Mouse (Mus musculus): ENCODE data around the gene Gm49630. TPM values are rescaled to one million over a fixed set of nuclear protein-coding genes. Genes with fewer than 3 reads are reported as not detected.
A peak's percentile ranks its signal among the peaks of the same experiment; 100 is the strongest.
"Not testable (repeated sequence)": the region's sequence is repeated elsewhere in the genome, so short reads cannot be mapped to it uniquely, and the experiment has no call there.

The Gm49630 gene
- total RNA-seq (2014; rRNA removed) (0.23 TPM in 1 of 2 replicates, not detected in the other), polyA plus RNA-seq (2015; fragmentation: Nextera tagmentation; extraction: Ambion mirVana) (not detected in 2 replicates)

GRCm38 (mm10) chr17:7371879-7372278, at the start of gene Gm49630:
Gm49630 (minus strand) TSS chr17:7371979.
- not testable (repeated sequence) for H3K9ac ChIP-seq; DNase-seq; H3K27ac ChIP-seq (ENCODE audit: low read depth, low read length); H3K4me3 ChIP-seq (ENCODE audit: low read depth, low read length); H3K27me3 ChIP-seq (ENCODE audit: insufficient read depth, low read length); H3K36me3 ChIP-seq (ENCODE audit: insufficient read depth); H3K9me3 ChIP-seq (ENCODE audit: low read length); H3K4me2 ChIP-seq (ENCODE audit: low read depth); H3K4me1 ChIP-seq (ENCODE audit: insufficient read depth); ATAC-seq
- WGBS, result 78% methylated on average over 3 of the region's 5 CpGs

- peak; percentile 22 for DNase-seq
- 10% methylated on average over 2 of the region's 3 CpGs for WGBS
- H3K36me3 ChIP-seq (ENCODE audit: insufficient read depth), result not testable (repeated sequence)
Measured at GRCm38 (mm10) chr17:7420191-7420973, 48.6 kb upstream of the Gm49630 start.

GRCm38 (mm10) chr17:7414601-7415310, 43.0 kb upstream of the Gm49630 start:
- H3K27ac ChIP-seq (ENCODE audit: low read depth, low read length); H3K4me1 ChIP-seq (ENCODE audit: insufficient read depth); DNase-seq; H3K36me3 ChIP-seq (ENCODE audit: insufficient read depth); H3K4me3 ChIP-seq (ENCODE audit: low read depth, low read length); H3K9me3 ChIP-seq (ENCODE audit: low read length); H3K4me2 ChIP-seq (ENCODE audit: low read depth); H3K9ac ChIP-seq; H3K27me3 ChIP-seq (ENCODE audit: insufficient read depth, low read length); ATAC-seq: not testable (repeated sequence)
- WGBS, result 89% methylated on average over 7 of the region's 9 CpGs

More at GRCm38 (mm10) chr17:7420191-7420973, 48.6 kb upstream of the Gm49630 start:
- H3K9ac ChIP-seq; H3K27me3 ChIP-seq (ENCODE audit: insufficient read depth, low read length); H3K27ac ChIP-seq (ENCODE audit: low read depth, low read length); H3K9me3 ChIP-seq (ENCODE audit: low read length); H3K4me2 ChIP-seq (ENCODE audit: low read depth); H3K4me1 ChIP-seq (ENCODE audit: insufficient read depth); H3K4me3 ChIP-seq (ENCODE audit: low read depth, low read length): not testable (repeated sequence)
- peak; percentile 66 for TF ChIP-seq CTCF (IDR thresholded peaks at IDR 0.05; ENCODE audit: low read depth)
- peak; percentile 96 for ATAC-seq

- not testable (repeated sequence) for H3K27me3 ChIP-seq (ENCODE audit: insufficient read depth, low read length); H3K27ac ChIP-seq (ENCODE audit: low read depth, low read length); H3K9ac ChIP-seq; H3K36me3 ChIP-seq (ENCODE audit: insufficient read depth); H3K4me2 ChIP-seq (ENCODE audit: low read depth); H3K9me3 ChIP-seq (ENCODE audit: low read length); H3K4me3 ChIP-seq (ENCODE audit: low read depth, low read length); H3K4me1 ChIP-seq (ENCODE audit: insufficient read depth); ATAC-seq; DNase-seq
- WGBS, result 86% methylated on average over 8 of the region's 8 CpGs
Measured at GRCm38 (mm10) chr17:7413336-7413735, 41.6 kb upstream of the Gm49630 start.

- H3K27ac ChIP-seq (ENCODE audit: low read depth, low read length); H3K4me1 ChIP-seq (ENCODE audit: insufficient read depth); H3K27me3 ChIP-seq (ENCODE audit: insufficient read depth, low read length); ATAC-seq; DNase-seq; H3K9me3 ChIP-seq (ENCODE audit: low read length); H3K36me3 ChIP-seq (ENCODE audit: insufficient read depth); H3K4me2 ChIP-seq (ENCODE audit: low read depth); H3K9ac ChIP-seq; H3K4me3 ChIP-seq (ENCODE audit: low read depth, low read length): not testable (repeated sequence)
- 77% methylated on average over 6 of the region's 6 CpGs for WGBS
Measured at GRCm38 (mm10) chr17:7399770-7400169, 28.0 kb upstream of the Gm49630 start.

- H3K36me3 ChIP-seq (ENCODE audit: insufficient read depth); H3K9ac ChIP-seq; H3K27me3 ChIP-seq (ENCODE audit: insufficient read depth, low read length); H3K9me3 ChIP-seq (ENCODE audit: low read length); DNase-seq; ATAC-seq; H3K4me3 ChIP-seq (ENCODE audit: low read depth, low read length); H3K4me1 ChIP-seq (ENCODE audit: insufficient read depth); H3K27ac ChIP-seq (ENCODE audit: low read depth, low read length); H3K4me2 ChIP-seq (ENCODE audit: low read depth): not testable (repeated sequence)
- WGBS, result 92% methylated on average over 6 of the region's 6 CpGs
Measured at GRCm38 (mm10) chr17:7398198-7398847, 26.5 kb upstream of the Gm49630 start.

- WGBS, result 89% methylated on average over 12 of the region's 13 CpGs
- ATAC-seq; H3K4me3 ChIP-seq (ENCODE audit: low read depth, low read length): not testable (repeated sequence)
Measured at GRCm38 (mm10) chr17:7397079-7397478, 25.3 kb upstream of the Gm49630 start.

GRCm38 (mm10) chr17:7396288-7396687, 24.5 kb upstream of the Gm49630 start:
- not testable (repeated sequence) for H3K4me3 ChIP-seq (ENCODE audit: low read depth, low read length); H3K9ac ChIP-seq; H3K27me3 ChIP-seq (ENCODE audit: insufficient read depth, low read length); ATAC-seq; H3K4me1 ChIP-seq (ENCODE audit: insufficient read depth); H3K4me2 ChIP-seq (ENCODE audit: low read depth); H3K9me3 ChIP-seq (ENCODE audit: low read length); H3K36me3 ChIP-seq (ENCODE audit: insufficient read depth); DNase-seq; H3K27ac ChIP-seq (ENCODE audit: low read depth, low read length)
- no CpG with 5 or more reads among the region's 2 CpGs for WGBS

More at GRCm38 (mm10) chr17:7397079-7397478, 25.3 kb upstream of the Gm49630 start:
- not testable (repeated sequence) for H3K4me1 ChIP-seq (ENCODE audit: insufficient read depth); H3K27ac ChIP-seq (ENCODE audit: low read depth, low read length); H3K9ac ChIP-seq; DNase-seq; H3K4me2 ChIP-seq (ENCODE audit: low read depth); H3K9me3 ChIP-seq (ENCODE audit: low read length); H3K36me3 ChIP-seq (ENCODE audit: insufficient read depth); H3K27me3 ChIP-seq (ENCODE audit: insufficient read depth, low read length)

GRCm38 (mm10) chr17:7395671-7396070, 23.9 kb upstream of the Gm49630 start:
- H3K9ac ChIP-seq; H3K4me2 ChIP-seq (ENCODE audit: low read depth); H3K36me3 ChIP-seq (ENCODE audit: insufficient read depth); H3K9me3 ChIP-seq (ENCODE audit: low read length); H3K4me3 ChIP-seq (ENCODE audit: low read depth, low read length); DNase-seq; ATAC-seq; H3K27ac ChIP-seq (ENCODE audit: low read depth, low read length); H3K4me1 ChIP-seq (ENCODE audit: insufficient read depth); H3K27me3 ChIP-seq (ENCODE audit: insufficient read depth, low read length): not testable (repeated sequence)
- 92% methylated on average over 6 of the region's 8 CpGs for WGBS

- not testable (repeated sequence) for H3K27ac ChIP-seq (ENCODE audit: low read depth, low read length); DNase-seq; ATAC-seq; H3K9ac ChIP-seq; H3K4me2 ChIP-seq (ENCODE audit: low read depth); H3K4me1 ChIP-seq (ENCODE audit: insufficient read depth); H3K9me3 ChIP-seq (ENCODE audit: low read length); H3K36me3 ChIP-seq (ENCODE audit: insufficient read depth); H3K27me3 ChIP-seq (ENCODE audit: insufficient read depth, low read length); H3K4me3 ChIP-seq (ENCODE audit: low read depth, low read length)
- WGBS, result 81% methylated on average over 7 of the region's 7 CpGs
Measured at GRCm38 (mm10) chr17:7395116-7395515, 23.3 kb upstream of the Gm49630 start.

Data from forebrain, postnatal 0 days (tissue).